Mouse (Mus musculus): ENCODE results near the gene Rhd. TPM values are rescaled to one million over a fixed set of nuclear protein-coding genes. Genes with fewer than 3 reads are reported as not detected.

Gene Rhd
- polyA plus RNA-seq, 1 experiment from 2014 or later: 477 TPM

GRCm38 (mm10) chr4:134843566-134843965 is 20.8 kb upstream of the Rhd start:
- H3K36me3 ChIP-seq: peaks cover 20% of the 10 kb centered on the region
- whole genome bisulfite sequencing (ENCODE audit: insufficient replicate concordance): 75% methylated on average over 4 of the region's 4 CpGs
- no peak overlapping the region for H3K9ac ChIP-seq
- peaks cover 65% of the 10 kb centered on the region for H3K4me1 ChIP-seq
- no peaks in the 10 kb centered on the region for H3K27me3 ChIP-seq (replicated peaks)
- H3K27ac ChIP-seq: no peak overlapping the region
- H3K9me3 ChIP-seq (replicated peaks): no peaks in the 10 kb centered on the region
- no peak overlapping the region for H3K4me2 ChIP-seq
- no peak overlapping the region for H3K4me3 ChIP-seq
- ATAC-seq: no peak

GRCm38 (mm10) chr4:134847587-134847986 is 16.7 kb upstream of the Rhd start:
- no peak for ATAC-seq
- no peaks in the 10 kb centered on the region for H3K27me3 ChIP-seq (replicated peaks)
- H3K4me3 ChIP-seq: no peak overlapping the region
- no peak overlapping the region for H3K4me2 ChIP-seq
- H3K36me3 ChIP-seq: peaks cover 26% of the 10 kb centered on the region
- H3K9ac ChIP-seq: no peak overlapping the region
- H3K9me3 ChIP-seq (replicated peaks): no peaks in the 10 kb centered on the region
- H3K27ac ChIP-seq: 0 out of 2 replicates have a peak overlapping the region, but pooled peaks have one; percentile 40
- WGBS (ENCODE audit: insufficient replicate concordance): 72% methylated on average over 4 of the region's 4 CpGs
- H3K4me1 ChIP-seq: peaks cover 63% of the 10 kb centered on the region

GRCm38 (mm10) chr4:134850551-134850950 is 13.8 kb upstream of the Rhd start:
- H3K9me3 ChIP-seq (replicated peaks): no peaks in the 10 kb centered on the region
- peaks cover 64% of the 10 kb centered on the region for H3K4me1 ChIP-seq
- 82% methylated on average over 4 of the region's 4 CpGs for WGBS (ENCODE audit: insufficient replicate concordance)
- H3K36me3 ChIP-seq: peaks cover 21% of the 10 kb centered on the region
- H3K4me2 ChIP-seq: peak overlapping the region; percentile 93; the same call in 1 of the 2 replicates
- H3K27me3 ChIP-seq (replicated peaks): 0 out of 2 replicates have a peak, but pooled peaks cover 4% of the 10 kb centered on the region
- ATAC-seq: no peak
- H3K4me3 ChIP-seq: peak overlapping the region; percentile 92
- H3K27ac ChIP-seq: 0 out of 2 replicates have a peak overlapping the region, but pooled peaks have one; percentile 45
- H3K9ac ChIP-seq: no peak overlapping the region

- Histone ChIP-seq H3K9me3 (replicated peaks) (no peaks in the 10 kb centered on the region), H3K4me1 (peaks cover 67% of the 10 kb centered on the region), H3K27ac (peak overlapping the region; percentile 86), H3K9ac (peak overlapping the region; percentile 89), H3K27me3 (replicated peaks) (0 out of 2 replicates have a peak, but pooled peaks cover 11% of the 10 kb centered on the region), H3K4me3 (peak overlapping the region; percentile 92), H3K36me3 (peaks cover 21% of the 10 kb centered on the region), H3K4me2 (peak overlapping the region; percentile 93)
- no peak for ATAC-seq
- 70% methylated on average over 2 of the region's 2 CpGs for WGBS (ENCODE audit: insufficient replicate concordance)
These were observed 13.1 kb upstream of the Rhd start for GRCm38 (mm10) chr4:134851236-134851635.

GRCm38 (mm10) chr4:134851876-134852275 is 12.5 kb upstream of the Rhd start:
- 17% methylated on average over 14 of the region's 14 CpGs for WGBS (ENCODE audit: insufficient replicate concordance)
- no peaks in the 10 kb centered on the region for H3K9me3 ChIP-seq (replicated peaks)
- peak overlapping the region; percentile 92 for H3K4me3 ChIP-seq
- peaks cover 69% of the 10 kb centered on the region for H3K4me1 ChIP-seq
- H3K27me3 ChIP-seq (replicated peaks): 0 out of 2 replicates have a peak, but pooled peaks cover 14% of the 10 kb centered on the region
- H3K9ac ChIP-seq: peak overlapping the region; percentile 89
- peaks cover 19% of the 10 kb centered on the region for H3K36me3 ChIP-seq
- ATAC-seq: no peak
- H3K4me2 ChIP-seq: peak overlapping the region; percentile 93
- H3K27ac ChIP-seq: peak overlapping the region; percentile 86

- H3K27me3 ChIP-seq (replicated peaks): peaks cover 14% of the 10 kb centered on the region; the same call in 1 of the 2 replicates
- H3K9me3 ChIP-seq (replicated peaks): no peaks in the 10 kb centered on the region
- H3K4me1 ChIP-seq: peaks cover 62% of the 10 kb centered on the region
- 3% methylated on average over 79 of the region's 106 CpGs for WGBS (ENCODE audit: insufficient replicate concordance)
- peak overlapping the region; percentile 89 for H3K9ac ChIP-seq
- peak overlapping the region; percentile 86 for H3K27ac ChIP-seq
- peak overlapping the region; percentile 92 for H3K4me3 ChIP-seq
- H3K4me2 ChIP-seq: peak overlapping the region; percentile 93
- peak; percentile 60 for ATAC-seq
- peaks cover 13% of the 10 kb centered on the region; the same call in 1 of the 2 replicates for H3K36me3 ChIP-seq
These were observed 11.7 kb upstream of the Rhd start for GRCm38 (mm10) chr4:134852438-134853255.

GRCm38 (mm10) chr4:134853259-134853636 is 11.1 kb upstream of the Rhd start, which contains the start of gene Maco1:
Maco1 (minus strand) TSS chr4:134853345.
- ATAC-seq: peak; percentile 90
- Histone ChIP-seq H3K4me2 (peak within 1 kb of the TSS; percentile 93), H3K27me3 (replicated peaks) (peaks cover 14% of the 10 kb centered on the region; the same call in 1 of the 2 replicates), H3K27ac (peak within 1 kb of the TSS; percentile 96), H3K9me3 (replicated peaks) (no peaks in the 10 kb centered on the region), H3K36me3 (peaks cover 10% of the 10 kb centered on the region; the same call in 1 of the 2 replicates), H3K4me3 (peak within 1 kb of the TSS; percentile 92), H3K9ac (peak within 1 kb of the TSS; percentile 89), H3K4me1 (peaks cover 57% of the 10 kb centered on the region)
- WGBS (ENCODE audit: insufficient replicate concordance): under 1% methylated on average over 37 of the region's 38 CpGs

GRCm38 (mm10) chr4:134853637-134854485 is 10.5 kb upstream of the Rhd start:
- Histone ChIP-seq H3K27me3 (replicated peaks) (peaks cover 14% of the 10 kb centered on the region; the same call in 1 of the 2 replicates), H3K4me2 (peak overlapping the region; percentile 93), H3K9me3 (replicated peaks) (no peaks in the 10 kb centered on the region), H3K27ac (peak overlapping the region; percentile 96), H3K9ac (peak overlapping the region; percentile 89), H3K4me3 (peak overlapping the region; percentile 92), H3K4me1 (peaks cover 53% of the 10 kb centered on the region), H3K36me3 (peaks cover 10% of the 10 kb centered on the region; the same call in 1 of the 2 replicates)
- peak; percentile 90 for ATAC-seq
- WGBS (ENCODE audit: insufficient replicate concordance): under 1% methylated on average over 91 of the region's 91 CpGs

- peaks cover 14% of the 10 kb centered on the region; the same call in 1 of the 2 replicates for H3K27me3 ChIP-seq (replicated peaks)
- H3K4me1 ChIP-seq: peaks cover 56% of the 10 kb centered on the region
- 76% methylated on average over 3 of the region's 3 CpGs for WGBS (ENCODE audit: insufficient replicate concordance)
These were observed 9.0 kb upstream of the Rhd start for GRCm38 (mm10) chr4:134855371-134855770.

GRCm38 (mm10) chr4:134856056-134856455 is 8.3 kb upstream of the Rhd start:
- Histone ChIP-seq H3K27me3 (replicated peaks) (peaks cover 14% of the 10 kb centered on the region; the same call in 1 of the 2 replicates), H3K36me3 (0 out of 2 replicates have a peak, but pooled peaks cover under 1% of the 10 kb centered on the region), H3K9ac (0 out of 2 replicates have a peak overlapping the region, but pooled peaks have one; percentile 1), H3K27ac (no peak overlapping the region), H3K4me3 (no peak overlapping the region), H3K4me2 (no peak overlapping the region), H3K9me3 (replicated peaks) (no peaks in the 10 kb centered on the region), H3K4me1 (peaks cover 49% of the 10 kb centered on the region)
- 48% methylated on average over 5 of the region's 5 CpGs for WGBS (ENCODE audit: insufficient replicate concordance)
- ATAC-seq: no peak

More at GRCm38 (mm10) chr4:134855371-134855770, 9.0 kb upstream of the Rhd start:
- Histone ChIP-seq H3K9ac (no peak overlapping the region), H3K9me3 (replicated peaks) (no peaks in the 10 kb centered on the region), H3K27ac (no peak overlapping the region; the same call in 1 of the 2 replicates), H3K4me3 (no peak overlapping the region), H3K4me2 (no peak overlapping the region), H3K36me3 (peaks cover 5% of the 10 kb centered on the region; the same call in 1 of the 2 replicates)
- ATAC-seq: no peak

- no peak for ATAC-seq
- WGBS (ENCODE audit: insufficient replicate concordance): 36% methylated on average over 5 of the region's 5 CpGs
- H3K9ac ChIP-seq: 0 out of 2 replicates have a peak overlapping the region, but pooled peaks have one; percentile 1
- no peak overlapping the region for H3K4me3 ChIP-seq
- no peaks in the 10 kb centered on the region for H3K36me3 ChIP-seq
- peaks cover 14% of the 10 kb centered on the region; the same call in 1 of the 2 replicates for H3K27me3 ChIP-seq (replicated peaks)
- no peak overlapping the region for H3K27ac ChIP-seq
- no peaks in the 10 kb centered on the region for H3K9me3 ChIP-seq (replicated peaks)
- peaks cover 46% of the 10 kb centered on the region for H3K4me1 ChIP-seq
- H3K4me2 ChIP-seq: no peak overlapping the region
These were observed 7.8 kb upstream of the Rhd start for GRCm38 (mm10) chr4:134856501-134856900.
